Mouse (Mus musculus): ENCODE data around the gene Lfng. TPM values are rescaled to one million over a fixed set of nuclear protein-coding genes. Genes with fewer than 3 reads are reported as not detected.

The Lfng gene
- total RNA-seq, 2 experiments from 2014 or later: 21.3 to 54.2 TPM

- no peak for ATAC-seq (ENCODE audit: poor library complexity, severe bottlenecking)
These were observed 53.3 kb downstream of the Lfng start for GRCm38 (mm10) chr5:140660398-140660797.

DNA sequence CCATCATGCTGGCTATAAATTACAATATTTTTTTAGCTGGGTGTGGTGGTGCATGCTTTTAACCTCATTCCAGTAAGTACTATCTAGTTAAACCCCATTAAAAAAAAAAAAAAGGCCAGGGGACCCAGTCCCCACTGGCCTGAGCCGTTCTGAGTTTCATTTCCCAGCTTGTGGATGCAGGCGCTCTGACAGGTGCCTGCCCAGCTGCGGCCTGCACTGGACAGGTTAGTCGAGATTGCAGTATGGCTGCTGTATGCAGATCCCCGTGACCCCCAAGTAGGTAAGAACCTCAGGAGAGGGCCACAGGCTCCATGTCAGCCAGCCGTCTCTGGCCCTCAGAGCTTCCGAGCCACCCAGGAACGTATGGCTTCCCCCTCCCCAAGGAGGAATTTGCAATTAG is 54.3 kb downstream of the Lfng start:
- ATAC-seq (ENCODE audit: poor library complexity, severe bottlenecking): no peak

DNA sequence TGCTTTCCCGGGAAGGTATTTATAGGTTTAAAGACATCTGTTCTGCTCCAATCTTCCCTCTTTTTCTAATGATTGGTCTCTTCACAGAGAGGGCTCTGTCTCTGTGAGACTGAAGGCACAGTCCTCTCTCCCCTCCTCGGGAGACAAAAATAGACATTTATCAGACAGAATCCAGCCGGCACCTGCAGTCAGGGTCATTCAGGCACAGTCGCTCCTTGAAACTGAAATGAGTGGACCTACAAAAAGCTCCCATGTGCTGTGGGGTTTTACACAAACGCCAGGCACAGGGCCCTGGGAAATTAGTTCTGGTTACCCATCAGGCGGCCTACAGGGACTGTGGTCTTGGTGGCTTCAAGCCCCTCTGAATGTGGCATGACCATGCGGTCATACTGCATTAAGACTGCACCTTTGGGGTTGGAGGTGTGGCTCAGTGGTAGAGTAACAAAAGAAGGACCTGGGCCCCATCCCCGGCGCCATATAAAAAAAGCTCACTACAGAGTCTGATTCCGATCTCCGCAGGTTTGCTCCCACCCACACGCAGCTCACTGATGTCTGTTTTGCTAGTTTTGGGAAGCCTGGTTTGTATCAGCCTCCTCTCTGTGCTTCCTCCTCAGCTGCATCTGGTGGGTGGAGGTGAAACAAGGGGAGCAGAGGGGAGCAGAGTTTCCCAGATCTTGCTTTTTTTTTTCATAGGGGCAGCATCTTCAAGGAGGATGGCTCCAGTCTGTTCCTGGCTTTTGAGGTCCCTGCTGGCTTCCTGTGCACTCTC is 54.9 kb downstream of the Lfng start:
- no peak for ATAC-seq (ENCODE audit: poor library complexity, severe bottlenecking)

DNA sequence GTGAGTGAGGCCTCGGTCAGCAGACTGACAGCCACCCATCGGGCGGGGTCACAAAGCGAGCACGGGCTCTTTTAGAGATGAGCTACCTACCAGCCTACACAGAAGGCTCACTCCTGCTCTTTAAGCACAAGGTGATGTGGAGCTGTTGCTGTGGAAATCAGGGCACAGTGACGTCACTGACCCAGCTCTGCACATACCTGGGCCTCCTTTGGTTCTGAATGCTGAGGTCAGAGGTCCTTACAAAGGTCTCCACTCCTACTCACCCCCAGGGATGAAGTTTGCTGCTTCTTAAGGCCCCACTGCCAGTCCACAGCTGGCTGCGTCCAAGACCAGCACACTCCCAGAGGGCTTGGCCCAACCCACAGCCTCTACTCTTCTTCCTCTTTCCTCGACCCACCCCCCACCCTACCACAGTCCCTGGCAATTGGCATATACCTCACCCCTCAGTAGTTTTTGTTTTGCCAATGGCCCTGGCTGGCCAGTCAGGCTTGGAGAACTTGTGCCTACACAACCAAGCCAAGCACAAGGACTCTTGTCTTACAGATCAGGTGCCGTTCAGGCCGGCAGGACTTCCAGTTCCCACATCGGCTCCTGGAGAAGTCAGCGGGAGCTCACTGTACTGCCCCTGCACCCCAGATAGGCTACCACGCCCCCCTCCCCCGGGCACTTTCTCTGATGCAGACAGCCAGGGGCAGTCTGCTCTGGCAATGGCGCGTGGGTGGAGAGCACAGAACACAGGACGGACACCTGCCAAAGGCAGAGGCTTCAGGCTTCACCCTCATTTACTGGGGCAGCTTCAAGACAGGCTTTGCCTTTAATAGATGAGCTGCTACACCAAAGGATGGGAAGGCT is 55.8 kb downstream of the Lfng start:
- peak; percentile 82 for ATAC-seq (ENCODE audit: poor library complexity, severe bottlenecking)

GRCm38 (mm10) chr5:140663621-140664180 is 56.6 kb downstream of the Lfng start:
- peak; percentile 66 for ATAC-seq (ENCODE audit: poor library complexity, severe bottlenecking)

Other genes starting within 250 kb of the Lfng start
- 2.8 and 3.5 TPM in 2 replicates for gene Snx8, start 218.1 kb upstream of the Lfng start, total RNA-seq (2015)
- gene Snx8, start 218.1 kb upstream of the Lfng start, total RNA-seq (2017): 8.1 and 8.3 TPM in 2 replicates
- gene Eif3b, start 188.0 kb upstream of the Lfng start, total RNA-seq (2015): 82.3 and 108 TPM in 2 replicates
- gene Eif3b, start 188.0 kb upstream of the Lfng start, total RNA-seq (2017): 43.2 and 74.9 TPM in 2 replicates
- gene Gm4869, start 161.7 kb upstream of the Lfng start, total RNA-seq (2015): not detected in 2 replicates
- not detected in 2 replicates for gene Gm4869, start 161.7 kb upstream of the Lfng start, total RNA-seq (2017)
- 89.4 and 92.0 TPM in 2 replicates for gene Chst12, start 101.8 kb upstream of the Lfng start, total RNA-seq (2015)
- gene Chst12, start 101.8 kb upstream of the Lfng start, total RNA-seq (2017): 41.7 and 44.5 TPM in 2 replicates
- not detected in 2 replicates for gene Grifin, start 42.2 kb upstream of the Lfng start, total RNA-seq (2015)
- gene Grifin, start 42.2 kb upstream of the Lfng start, total RNA-seq (2017): not detected in 2 replicates
- gene Ttyh3, start 41.7 kb downstream of the Lfng start, total RNA-seq (2015): 42.4 and 46.0 TPM in 2 replicates
- 8.0 and 11.6 TPM in 2 replicates for gene Ttyh3, start 41.7 kb downstream of the Lfng start, total RNA-seq (2017)
- gene Iqce, start 95.1 kb downstream of the Lfng start, total RNA-seq (2015): 5.1 and 10.1 TPM in 2 replicates
- gene Iqce, start 95.1 kb downstream of the Lfng start, total RNA-seq (2017): 4.7 and 7.2 TPM in 2 replicates
- 6.4 and 6.8 TPM in 2 replicates for gene Brat1, start 97.7 kb downstream of the Lfng start, total RNA-seq (2015)
- 7.8 and 11.1 TPM in 2 replicates for gene Brat1, start 97.7 kb downstream of the Lfng start, total RNA-seq (2017)
- gene Amz1, start 116.8 kb downstream of the Lfng start, total RNA-seq (2015): 2.5 and 4.4 TPM in 2 replicates
- gene Amz1, start 116.8 kb downstream of the Lfng start, total RNA-seq (2017): 3.0 and 4.4 TPM in 2 replicates
- gene Gna12, start 223.1 kb downstream of the Lfng start, total RNA-seq (2015): 21.0 and 24.6 TPM in 2 replicates
- 15.9 and 20.3 TPM in 2 replicates for gene Gna12, start 223.1 kb downstream of the Lfng start, total RNA-seq (2017)